Mouse (Mus musculus): ENCODE data around the gene Btbd35f7. TPM values are rescaled to one million over a fixed set of nuclear protein-coding genes. Genes with fewer than 3 reads are reported as not detected.
"Not testable (repeated sequence)": the region's sequence is repeated elsewhere in the genome, so short reads cannot be mapped to it uniquely, and the experiment has no call there.

The Btbd35f7 gene
- polyA plus RNA-seq (2012; rRNA removed) = 0.07 and 0.10 TPM in 2 replicates

DNA sequence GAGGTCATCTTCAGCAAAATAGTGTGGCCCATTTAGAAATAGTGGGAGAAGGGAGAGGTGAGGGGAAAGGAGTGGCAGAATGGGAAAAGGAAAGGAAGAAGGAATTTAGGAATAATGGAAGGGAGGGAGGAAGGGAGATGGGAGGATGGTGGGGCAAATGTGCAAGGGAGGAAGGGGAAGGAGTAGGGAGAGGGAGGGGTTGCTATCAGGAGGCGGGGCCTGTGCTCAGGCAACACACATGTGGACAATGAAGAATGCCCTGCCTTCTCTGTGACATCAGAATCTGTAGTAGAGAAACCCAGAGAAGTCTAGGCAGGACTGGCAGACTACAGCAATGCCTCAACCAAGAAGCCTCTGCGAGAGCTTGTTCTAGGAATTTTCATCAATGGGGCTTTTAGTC lies at the start of gene Btbd35f7:
Btbd35f7 (plus strand) TSS at position 301 of the 400 bp plus-strand sequence.
- H3K4me3 ChIP-seq (ENCODE audit: control insufficient read depth, low read depth, low read length) = not testable (repeated sequence)

More for the DNA sequence above, at the start of gene Btbd35f7:
- not testable (repeated sequence) for H3K4me1 ChIP-seq (ENCODE audit: control insufficient read depth, insufficient read depth, low read length); H3K27me3 ChIP-seq (ENCODE audit: control insufficient read depth, insufficient read depth, low read length); H3K36me3 ChIP-seq (ENCODE audit: control insufficient read depth, insufficient read depth, low read length); H3K27ac ChIP-seq (ENCODE audit: control insufficient read depth, insufficient read depth, low read depth, low read length)

Other genes starting within 250 kb of the Btbd35f7 start
- 0.18 and 0.21 TPM in 2 replicates for gene Mycs, start 199.8 kb upstream of the Btbd35f7 start, polyA plus RNA-seq (2012; rRNA removed)